Mouse (Mus musculus) gastrocnemius, postnatal 36 days (tissue): ENCODE measurements around the gene Gm17728. TPM values are rescaled to one million over a fixed set of nuclear protein-coding genes. Genes with fewer than 3 reads are reported as not detected.
"Not testable (repeated sequence)": the region's sequence is repeated elsewhere in the genome, so short reads cannot be mapped to it uniquely, and the experiment has no call there.

Experiments used
- DNase-seq, 2 experiments: peaks; one replicate each; pipeline ENCODE4 v3.0.0; 2022
- intact Hi-C: fragments of 180-260 bp; cut with DNase I; formaldehyde crosslinking; loops from one replicate; pipeline ENCODE4 v1.15.1; 2025
- long read RNA-seq, 2 experiments: library from polyadenylated mRNA; stranded (forward); transcript quantifications; one replicate each; pipeline ENCODE4 v2.0.0; 2021
- total RNA-seq, 2 experiments: library from RNA; stranded (reverse); gene quantifications; 2 replicates each; pipeline ENCODE4 v1.2.3; 2021

The Gm17728 gene
- not detected for total RNA-seq
- long read RNA-seq, experiment 1: 0 reads
- long read RNA-seq, experiment 2: 0 reads

DNA sequence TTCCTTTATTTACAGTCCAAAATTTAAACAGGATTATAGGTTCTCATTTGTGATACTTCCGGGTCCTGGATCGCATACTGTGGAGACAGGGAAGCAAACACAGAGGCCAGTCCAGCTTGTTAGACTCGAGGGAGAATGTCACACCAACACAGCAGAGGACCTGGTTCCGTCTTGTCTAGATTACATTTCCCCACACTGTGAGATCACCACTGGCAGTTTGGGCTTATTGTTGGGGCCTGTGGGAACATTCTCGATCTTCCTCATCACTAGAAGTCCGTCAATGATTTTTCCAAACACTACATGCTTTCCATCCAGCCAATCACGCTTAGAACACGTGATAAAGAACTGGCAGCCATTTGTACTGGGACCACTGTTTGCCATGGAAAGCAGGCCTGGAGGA lies at the start of gene Gm17728:
Gene Gm17728 (plus strand): TSS at position 301 of the 400 bp plus-strand sequence.
- DNase-seq, intact Hi-C loops: not testable (repeated sequence)

DNA sequence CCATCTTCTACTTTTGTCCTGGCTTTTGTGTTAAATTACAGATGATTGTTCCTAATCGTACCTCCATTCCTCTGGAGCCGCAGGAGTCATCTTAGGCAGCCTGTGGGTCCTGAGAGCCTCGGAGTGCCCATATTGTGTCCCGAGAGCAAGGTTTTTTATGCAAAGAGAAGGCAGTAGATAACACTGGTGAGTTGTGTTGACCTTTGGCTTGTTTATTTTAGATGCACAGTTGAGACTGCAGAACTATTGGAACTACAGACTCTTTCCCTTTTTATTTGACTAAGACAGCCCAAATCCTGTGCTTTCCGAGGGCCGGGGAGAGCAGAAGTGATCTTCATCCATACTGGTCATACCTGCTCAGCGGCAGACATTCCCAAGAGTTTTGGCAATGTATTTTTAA lies 24.4 kb upstream of the Gm17728 start:
- intact Hi-C loops: no loop called here
- no peak for DNase-seq

DNA sequence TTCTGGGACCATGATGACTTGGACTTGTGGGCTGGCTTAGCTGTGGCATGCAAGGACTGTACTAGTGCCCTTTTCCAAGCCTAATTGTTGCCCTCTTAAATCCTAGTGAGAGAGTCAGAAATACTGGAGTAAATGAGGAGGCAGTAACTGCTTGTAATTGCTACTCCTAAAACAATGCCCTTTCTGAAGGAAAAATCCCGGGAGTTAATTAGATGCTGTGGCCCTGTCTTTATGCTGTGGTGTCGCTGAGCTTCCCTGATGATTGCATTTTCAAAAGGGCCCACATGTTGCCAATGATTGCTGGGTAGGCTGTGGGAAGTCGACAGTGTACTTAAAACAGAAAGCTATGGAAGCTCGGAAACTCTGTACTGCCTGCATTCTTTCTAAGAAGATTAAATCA lies 23.3 kb upstream of the Gm17728 start:
- intact Hi-C loops: no loop called here
- no peak for DNase-seq

DNA sequence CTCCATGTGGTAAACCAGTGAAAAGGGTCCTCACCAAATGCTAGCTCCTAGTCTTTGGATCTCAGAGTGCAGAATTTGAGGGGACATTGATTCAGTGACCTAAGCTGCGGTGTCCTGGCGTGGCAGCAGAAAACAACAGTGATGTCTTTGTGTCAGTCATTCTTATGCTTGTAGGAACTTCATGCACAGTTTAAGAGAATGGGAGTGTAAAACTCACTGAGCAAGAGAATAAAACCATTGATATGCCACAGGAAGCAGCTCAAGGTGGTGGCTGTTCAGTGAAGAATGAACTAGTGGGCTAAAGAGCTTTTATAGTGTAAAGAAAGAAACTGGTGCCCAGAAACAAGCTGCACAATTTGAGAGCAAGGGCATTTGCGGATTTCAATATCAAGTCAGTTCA lies 17.9 kb upstream of the Gm17728 start:
- intact Hi-C loops: no loop called here
- no peak for DNase-seq

DNA sequence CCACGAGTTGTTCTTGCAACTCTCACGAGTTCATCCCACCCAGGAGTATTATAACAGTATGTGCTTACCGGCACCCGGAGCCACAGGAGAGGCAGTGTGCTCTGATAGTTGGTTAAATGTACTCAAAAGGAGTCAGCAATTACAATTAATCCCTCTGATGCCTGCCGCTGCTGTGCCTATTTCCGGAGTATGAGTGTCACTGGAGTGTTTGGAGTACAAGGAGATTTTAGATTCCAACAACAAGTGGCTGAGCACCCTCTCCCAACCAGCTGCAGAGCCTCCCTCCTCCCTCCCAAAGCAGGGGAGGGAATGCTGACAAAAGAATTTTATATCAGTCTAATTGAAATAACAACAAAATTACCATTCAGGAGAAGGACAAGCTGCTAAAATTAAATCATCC lies 14.2 kb upstream of the Gm17728 start:
- DNase-seq: no peak
- intact Hi-C loops: no loop called here

DNA sequence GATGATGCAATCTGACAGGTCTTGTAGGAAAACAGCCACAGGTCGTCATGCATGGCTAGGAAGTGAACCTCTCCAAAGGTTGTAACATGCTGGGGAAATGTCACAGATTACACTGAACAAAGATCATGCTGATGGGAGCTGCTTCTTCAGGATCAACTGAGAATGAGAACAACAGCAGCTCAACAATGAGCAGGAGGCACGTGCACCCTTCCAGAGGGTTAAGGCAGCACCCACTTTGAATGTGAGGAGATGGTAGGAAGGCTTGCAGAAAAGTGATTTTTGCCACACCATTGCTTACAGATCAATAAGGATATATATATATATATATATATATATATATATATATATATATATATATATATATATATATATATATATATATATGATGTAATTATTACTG lies 2.8 kb upstream of the Gm17728 start:
- DNase-seq: no peak
- intact Hi-C loops: no loop called here

DNA sequence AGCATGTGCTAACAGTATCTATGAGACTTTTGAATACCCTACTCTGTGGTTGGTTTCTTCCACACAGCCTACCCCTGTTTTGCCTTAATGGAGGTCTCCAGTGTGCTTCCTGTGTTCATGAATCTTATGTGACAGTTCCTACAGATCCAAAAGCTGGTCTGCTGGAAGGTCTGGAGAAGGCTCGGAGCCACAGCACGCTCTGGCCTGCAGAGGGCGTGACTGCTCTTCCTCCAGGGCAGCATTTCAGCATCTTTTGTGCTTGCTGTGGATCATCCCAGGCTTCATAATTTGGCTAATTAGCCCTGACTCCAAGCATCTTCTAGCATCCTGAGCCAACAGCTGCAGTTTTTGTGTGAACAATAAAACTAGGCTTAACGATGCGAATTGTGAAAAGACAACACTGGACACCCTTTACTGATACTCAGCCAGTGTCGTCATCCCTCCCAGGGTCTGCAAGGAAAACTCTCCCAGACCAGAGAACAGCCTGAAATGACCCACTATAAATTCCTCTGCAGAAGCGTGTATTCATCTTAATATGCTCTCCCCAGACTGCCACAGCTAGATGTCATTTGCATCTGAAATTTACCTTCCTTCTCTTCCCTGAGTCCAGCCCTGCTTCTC lies 6.6 kb downstream of the Gm17728 start:
- intact Hi-C loops: no loop called here
- no peak for DNase-seq

DNA sequence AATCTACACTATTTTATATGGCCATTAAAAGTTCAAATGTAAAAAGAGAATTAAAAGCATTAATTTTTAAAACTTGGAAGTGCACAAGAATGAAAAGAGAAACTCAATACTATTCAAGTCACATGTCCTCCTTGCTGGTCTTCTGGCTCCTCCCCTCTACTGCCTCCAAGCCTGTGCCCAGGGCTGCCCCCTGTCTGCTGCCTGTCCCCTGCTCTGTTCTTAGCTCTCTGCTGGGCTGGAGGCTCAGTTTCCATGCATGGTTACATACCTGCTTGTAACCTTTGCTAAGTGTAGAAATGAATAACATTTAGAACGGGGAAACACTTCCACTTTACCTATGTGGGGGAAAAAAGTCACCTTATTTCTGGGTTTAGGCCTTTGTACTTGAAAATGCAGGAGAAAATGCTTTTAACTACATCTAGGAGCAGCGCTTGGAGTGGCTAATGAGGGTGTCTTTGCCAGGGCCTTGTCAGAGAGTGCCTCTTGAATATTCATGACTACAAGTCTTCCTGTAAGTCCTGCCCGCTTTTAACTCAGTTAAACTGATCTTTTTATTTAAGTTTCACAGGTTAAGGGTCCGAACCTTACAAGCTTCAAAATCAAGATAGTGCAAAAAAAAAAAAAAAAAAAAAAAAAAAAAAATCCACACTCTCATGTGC lies 18.3 kb downstream of the Gm17728 start:
- intact Hi-C loops: no loop called here
- no peak for DNase-seq

DNA sequence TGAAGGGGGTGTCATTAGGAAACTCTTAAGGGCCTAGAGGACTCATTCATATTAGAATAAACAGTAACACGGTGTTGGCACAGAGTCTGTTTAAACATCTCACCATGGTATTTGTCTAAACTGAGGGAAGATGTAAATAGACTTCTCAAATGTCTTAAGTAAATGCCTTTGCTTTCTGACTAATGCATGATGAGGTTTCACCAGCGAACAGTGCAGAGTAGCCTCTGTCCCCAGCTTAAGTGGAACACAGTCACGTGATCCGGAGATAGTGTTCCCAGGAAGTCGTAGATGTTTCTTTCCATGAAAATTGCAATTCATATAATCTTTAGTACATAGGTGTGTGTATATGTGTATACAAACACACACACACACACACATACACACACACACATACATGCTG lies 34.5 kb downstream of the Gm17728 start:
- DNase-seq: no peak
- intact Hi-C loops: no loop called here

DNA sequence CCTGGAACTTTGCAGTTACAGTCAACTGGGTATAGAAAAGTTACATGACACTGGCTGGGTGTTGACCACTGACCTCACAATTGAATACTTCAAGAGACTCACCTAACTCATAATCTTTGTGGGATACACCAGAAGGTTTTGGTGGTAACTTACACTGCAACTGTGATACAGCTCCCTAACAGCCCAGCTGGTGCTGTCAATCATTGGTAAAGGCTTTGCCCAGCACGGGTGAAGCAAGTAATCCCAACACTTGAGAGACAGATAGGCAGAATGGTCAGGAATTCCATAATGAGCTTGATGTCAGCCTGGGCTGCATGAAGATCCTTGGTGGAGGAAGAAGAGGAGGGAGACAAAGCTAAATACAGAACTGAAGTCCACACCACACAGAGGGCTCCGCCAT lies 39.0 kb downstream of the Gm17728 start:
- intact Hi-C loops: no loop called here
- DNase-seq: no peak

Other genes with a start within 250 kb of the Gm17728 start
- not detected for gene Pabpc6, start 247.7 kb downstream of the Gm17728 start, total RNA-seq